Mouse (Mus musculus) kidney, embryonic 16.5 days (tissue): Measurements from ENCODE around the gene Usp31. TPM values are rescaled to one million over a fixed set of nuclear protein-coding genes. Genes with fewer than 3 reads are reported as not detected.
A peak's percentile ranks its signal among the peaks of the same experiment; 100 is the strongest.

Experiments used
- ATAC-seq: fragments of 200-750 bp; cut with Nextera tagmentation; 2 replicates; pipeline ENCODE4 v1.8.0; 2017; ENCODE audit warnings: moderate TSS enrichment; ENCODE audit not compliant: low FRiP score, low TSS enrichment
- H3K27ac ChIP-seq: fragments of 300-500 bp; sonication (generic); 2 replicates; pipeline ENCODE4 v1.5.1; 2014; ENCODE audit warnings: low read length
- H3K27me3 ChIP-seq: fragments of 300-500 bp; sonication (generic); 2 replicates; pipeline ENCODE4 v1.6.1; 2014; ENCODE audit warnings: low read length, control low read depth, mixed read lengths; ENCODE audit not compliant: insufficient read depth
- H3K36me3 ChIP-seq: fragments of 300-500 bp; sonication (generic); 2 replicates; pipeline ENCODE4 v1.6.1; 2014; ENCODE audit warnings: low read length, control low read depth, mixed read lengths; ENCODE audit not compliant: insufficient read depth
- H3K4me1 ChIP-seq: fragments of 300-500 bp; sonication (generic); 2 replicates; pipeline ENCODE4 v1.6.1; 2014; ENCODE audit warnings: low read length, control low read depth, mixed read lengths; ENCODE audit not compliant: insufficient read depth
- H3K4me2 ChIP-seq: fragments of 300-500 bp; sonication (generic); replicated peaks from 2 replicates; pipeline ENCODE4 v1.6.1; 2014; ENCODE audit warnings: low read depth, low read length
- H3K4me3 ChIP-seq: fragments of 300-500 bp; sonication (generic); 2 replicates; pipeline ENCODE4 v1.5.1; 2014; ENCODE audit warnings: mild to moderate bottlenecking, low read length
- H3K9ac ChIP-seq: fragments of 300-500 bp; sonication (generic); replicated peaks from 2 replicates; pipeline ENCODE4 v1.6.1; 2014; ENCODE audit warnings: low read length
- H3K9me3 ChIP-seq: fragments of 300-500 bp; sonication (generic); 2 replicates; pipeline ENCODE4 v1.6.1; 2016; ENCODE audit warnings: low read length, control low read depth
- WGBS: fragments of 180-500 bp; shearing (Covaris S2); extraction: QIAGEN DNeasy Blood & Tissue Kit; methylation state at CpG from one replicate; pipeline ENCODE4 v1.1.7; 2014; 5-methylcytosine and 5-hydroxymethylcytosine counted together
- polyA plus RNA-seq: library from polyadenylated mRNA; unstranded; fragments of >200 nt; fragmentation: Nextera tagmentation; extraction: Ambion mirVana; gene quantifications from 2 replicates; pipeline ENCODE4 v1.2.1, GENCODE M21; 2015

The Usp31 gene
- polyA plus RNA-seq, 1 experiment from 2014 or later = 2.1 TPM

DNA sequence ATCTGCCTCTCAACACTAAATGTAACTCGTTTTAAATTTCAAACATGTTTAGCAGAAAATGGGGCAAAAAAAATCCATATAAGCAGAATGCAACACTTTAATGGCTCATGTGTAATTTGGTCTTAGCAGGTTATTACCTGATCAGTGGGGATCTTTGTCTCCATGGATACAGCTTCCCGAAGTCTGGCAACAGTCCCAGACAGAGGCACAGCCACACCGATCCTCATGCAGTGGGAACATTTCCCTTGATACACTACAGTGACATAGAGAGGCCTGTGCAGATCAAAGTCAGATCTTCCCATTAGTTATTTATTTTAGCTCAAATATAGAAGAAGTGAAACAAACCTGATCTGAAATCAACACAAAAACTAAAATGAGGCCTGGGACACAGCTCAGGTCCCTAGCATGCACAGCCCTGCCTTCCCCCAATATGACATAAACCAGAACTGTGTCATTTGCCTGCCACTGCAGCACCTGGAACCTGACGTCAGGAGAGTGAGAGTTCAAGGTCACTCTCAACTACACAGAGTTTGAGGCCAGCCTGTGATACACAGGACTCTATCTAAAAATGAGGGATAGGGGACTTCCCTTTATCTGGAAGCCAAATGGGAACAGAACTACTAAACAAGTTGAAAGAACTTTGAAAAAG is 29.8 kb downstream of the Usp31 start:
- no peak overlapping the region for H3K4me3 ChIP-seq
- 63% methylated on average over 4 of the region's 4 CpGs for WGBS
- no peaks in the 10 kb centered on the region; the same call in none of the 2 replicates for H3K36me3 ChIP-seq
- no peaks in the 10 kb centered on the region for H3K9me3 ChIP-seq
- no peak overlapping the region for H3K4me2 ChIP-seq
- H3K4me1 ChIP-seq = no peaks in the 10 kb centered on the region
- no peak overlapping the region for H3K27ac ChIP-seq
- H3K9ac ChIP-seq = no peak overlapping the region
- H3K27me3 ChIP-seq = no peaks in the 10 kb centered on the region
- ATAC-seq = no peak

DNA sequence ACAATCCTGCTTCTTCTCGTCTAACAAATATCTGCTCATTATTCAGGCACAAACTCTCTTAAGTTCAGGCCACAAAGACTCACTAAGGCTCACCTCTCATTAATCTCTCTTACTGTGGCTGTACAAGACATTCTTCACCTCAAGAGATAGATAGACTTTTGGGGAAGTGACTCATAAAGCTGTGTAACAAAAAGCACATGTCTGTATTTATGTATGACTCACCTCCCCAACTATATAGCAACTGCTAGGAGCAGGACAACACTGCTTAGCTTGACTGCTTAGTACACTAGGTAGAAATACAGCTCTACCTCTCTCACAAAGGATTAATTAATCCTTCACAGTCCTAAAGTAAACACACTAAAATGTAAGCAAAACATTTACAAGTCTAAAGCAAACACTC is 46.3 kb downstream of the Usp31 start:
- no peak overlapping the region for H3K4me2 ChIP-seq
- H3K27ac ChIP-seq = no peak overlapping the region
- no peaks in the 10 kb centered on the region for H3K4me1 ChIP-seq
- no peak overlapping the region for H3K4me3 ChIP-seq
- peaks cover 34% of the 10 kb centered on the region for H3K36me3 ChIP-seq
- H3K9ac ChIP-seq = no peak overlapping the region
- WGBS = 58% methylated on average over 1 of the region's 1 CpGs
- ATAC-seq = no peak
- H3K9me3 ChIP-seq = no peaks in the 10 kb centered on the region
- no peaks in the 10 kb centered on the region for H3K27me3 ChIP-seq

- H3K27me3 ChIP-seq = no peaks in the 10 kb centered on the region
- H3K9me3 ChIP-seq = no peaks in the 10 kb centered on the region
- peaks cover 33% of the 10 kb centered on the region for H3K36me3 ChIP-seq
- no peaks in the 10 kb centered on the region for H3K4me1 ChIP-seq
- H3K4me3 ChIP-seq = no peak overlapping the region
- WGBS = 86% methylated on average over 7 of the region's 7 CpGs
- no peak overlapping the region for H3K27ac ChIP-seq
- no peak overlapping the region for H3K4me2 ChIP-seq
- H3K9ac ChIP-seq = no peak overlapping the region
- ATAC-seq = no peak
Measured at GRCm38 (mm10) chr7:121658866-121659265, 48.2 kb downstream of the Usp31 start.

- Histone ChIP-seq H3K27me3 (no peaks in the 10 kb centered on the region), H3K36me3 (peaks cover 22% of the 10 kb centered on the region), H3K4me2 (no peak overlapping the region), H3K4me1 (no peaks in the 10 kb centered on the region), H3K27ac (no peak overlapping the region), H3K9ac (no peak overlapping the region), H3K4me3 (no peak overlapping the region), H3K9me3 (no peaks in the 10 kb centered on the region)
- no peak for ATAC-seq
- WGBS = 90% methylated on average over 2 of the region's 2 CpGs
Measured at GRCm38 (mm10) chr7:121654675-121655074, 52.4 kb downstream of the Usp31 start.

DNA sequence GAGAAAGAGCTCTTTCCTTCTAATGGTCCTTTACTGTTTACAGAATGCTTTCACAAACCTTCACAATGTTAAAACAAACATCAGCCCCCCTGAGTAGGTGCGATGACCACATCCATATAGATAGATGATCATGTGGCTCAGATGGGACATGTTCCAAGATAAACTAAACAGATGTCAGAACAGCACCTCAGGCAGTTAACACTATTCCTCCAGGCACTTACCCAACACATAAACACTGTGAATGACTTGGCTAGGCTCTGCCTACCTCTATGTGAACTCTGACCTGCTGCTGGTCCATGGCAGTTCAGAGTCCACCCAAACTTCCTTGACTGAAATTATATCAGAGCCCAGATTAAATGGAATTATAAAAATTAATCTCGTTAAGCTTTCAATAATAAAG is 54.4 kb downstream of the Usp31 start:
- no peaks in the 10 kb centered on the region for H3K27me3 ChIP-seq
- H3K9ac ChIP-seq = no peak overlapping the region
- H3K36me3 ChIP-seq = peaks cover 27% of the 10 kb centered on the region
- ATAC-seq = no peak
- no peak overlapping the region for H3K4me2 ChIP-seq
- H3K27ac ChIP-seq = no peak overlapping the region
- H3K4me1 ChIP-seq = no peaks in the 10 kb centered on the region
- 78% methylated on average over 2 of the region's 2 CpGs for WGBS
- no peaks in the 10 kb centered on the region for H3K9me3 ChIP-seq
- no peak overlapping the region for H3K4me3 ChIP-seq

- Histone ChIP-seq H3K9ac (no peak overlapping the region), H3K4me1 (no peaks in the 10 kb centered on the region), H3K4me2 (no peak overlapping the region), H3K27me3 (no peaks in the 10 kb centered on the region), H3K9me3 (no peaks in the 10 kb centered on the region), H3K4me3 (no peak overlapping the region), H3K27ac (no peak overlapping the region), H3K36me3 (peaks cover 25% of the 10 kb centered on the region)
- ATAC-seq = no peak
- WGBS = 92% methylated on average over 3 of the region's 3 CpGs
Measured at GRCm38 (mm10) chr7:121650724-121651123, 56.3 kb downstream of the Usp31 start.

- WGBS = 53% methylated on average over 12 of the region's 12 CpGs
- H3K27me3 ChIP-seq = no peaks in the 10 kb centered on the region
- ATAC-seq = peak; percentile 9; the same call in 1 of the 2 replicates
Measured at GRCm38 (mm10) chr7:121640998-121641762, 65.9 kb downstream of the Usp31 start.

GRCm38 (mm10) chr7:121636732-121637131 is 70.3 kb downstream of the Usp31 start:
- Histone ChIP-seq H3K36me3 (no peaks in the 10 kb centered on the region), H3K4me1 (no peaks in the 10 kb centered on the region), H3K27me3 (no peaks in the 10 kb centered on the region), H3K4me3 (no peak overlapping the region), H3K9me3 (peaks cover 3% of the 10 kb centered on the region; the same call in 1 of the 2 replicates), H3K27ac (no peak overlapping the region), H3K9ac (no peak overlapping the region), H3K4me2 (no peak overlapping the region)
- no peak for ATAC-seq
- WGBS = 79% methylated on average over 5 of the region's 5 CpGs

More at GRCm38 (mm10) chr7:121640998-121641762, 65.9 kb downstream of the Usp31 start:
- no peak overlapping the region for H3K27ac ChIP-seq
- no peaks in the 10 kb centered on the region for H3K9me3 ChIP-seq
- no peaks in the 10 kb centered on the region for H3K36me3 ChIP-seq
- no peak overlapping the region for H3K9ac ChIP-seq
- H3K4me3 ChIP-seq = no peak overlapping the region
- no peak overlapping the region for H3K4me2 ChIP-seq
- H3K4me1 ChIP-seq = no peaks in the 10 kb centered on the region

- H3K9me3 ChIP-seq = peaks cover 3% of the 10 kb centered on the region; the same call in 1 of the 2 replicates
Measured at GRCm38 (mm10) chr7:121634236-121634635, 72.8 kb downstream of the Usp31 start.

DNA sequence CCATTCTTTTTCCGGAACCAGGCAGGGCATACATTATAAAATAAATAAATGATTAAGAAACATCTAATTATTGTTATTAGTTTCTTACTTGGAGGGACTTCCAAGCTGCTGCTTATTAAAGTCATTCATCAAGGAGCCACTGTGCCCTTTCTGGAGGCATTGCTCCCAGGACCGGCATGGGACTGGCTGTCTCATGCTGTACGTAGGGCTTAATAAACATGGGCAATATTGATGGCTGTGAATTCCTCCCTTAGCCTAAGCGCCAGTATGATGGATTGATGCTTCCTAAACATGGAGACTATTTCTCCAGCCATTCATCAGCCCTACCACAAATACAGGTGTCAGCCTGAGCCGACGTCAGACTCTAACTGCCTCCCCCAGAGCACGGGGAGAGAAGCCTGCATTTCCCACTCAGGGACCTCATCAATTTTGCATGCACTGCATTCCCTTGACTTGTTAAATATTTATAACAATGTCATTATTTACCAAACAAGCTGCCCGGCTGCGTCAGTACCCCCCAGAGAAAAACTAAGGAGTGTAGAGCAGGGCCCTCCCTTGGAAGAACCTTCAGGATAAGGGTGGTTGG is 84.1 kb downstream of the Usp31 start:
- Histone ChIP-seq H3K27me3 (no peaks in the 10 kb centered on the region), H3K36me3 (no peaks in the 10 kb centered on the region), H3K27ac (no peak overlapping the region), H3K4me3 (no peak overlapping the region), H3K4me1 (no peaks in the 10 kb centered on the region), H3K9ac (no peak overlapping the region), H3K9me3 (no peaks in the 10 kb centered on the region), H3K4me2 (no peak overlapping the region)
- no peak for ATAC-seq
- WGBS = 40% methylated on average over 9 of the region's 9 CpGs

More at GRCm38 (mm10) chr7:121634236-121634635, 72.8 kb downstream of the Usp31 start:
- no peak overlapping the region for H3K27ac ChIP-seq
- no peak for ATAC-seq
- H3K9ac ChIP-seq = no peak overlapping the region
- H3K4me2 ChIP-seq = no peak overlapping the region
- no peaks in the 10 kb centered on the region for H3K4me1 ChIP-seq
- no peaks in the 10 kb centered on the region for H3K36me3 ChIP-seq
- 61% methylated on average over 3 of the region's 3 CpGs for whole genome bisulfite sequencing
- H3K27me3 ChIP-seq = no peaks in the 10 kb centered on the region
- H3K4me3 ChIP-seq = no peak overlapping the region
